Mouse (Mus musculus) hematopoietic stem cell, adult 5-6 weeks (primary cell): ENCODE results near the gene Atp5g1. TPM values are rescaled to one million over a fixed set of nuclear protein-coding genes. Genes with fewer than 3 reads are reported as not detected.
"Not testable (repeated sequence)": the region's sequence is repeated elsewhere in the genome, so short reads cannot be mapped to it uniquely, and the experiment has no call there.

ENCODE experiments used
- ATAC-seq, 2 experiments: fragments of 125-278 bp in 1 of 2; replicated peaks in 1 of 2; 2 replicates each; pipeline ENCODE4 v1.8.0; 2016 to 2017; ENCODE audit warnings: inconsistent platforms in 2 of 2, mild to moderate bottlenecking in 2 of 2, moderate number of reproducible peaks in 2 of 2, low read depth in 1 of 2, moderate TSS enrichment in 1 of 2; ENCODE audit not compliant: low FRiP score in 2 of 2, poor library complexity in 2 of 2, severe bottlenecking in 2 of 2, insufficient read depth in 1 of 2, low TSS enrichment in 1 of 2
- total RNA-seq: library from RNA; stranded (forward); fragments of 172-1452, 232-1000 nt; gene quantifications from 2 replicates; pipeline ENCODE4 v1.2.3, GENCODE M21; 2017

The Atp5g1 gene
- total RNA-seq, result 23.8 and 56.9 TPM in 2 replicates

- peak; percentile 97 to 98 for ATAC-seq
Observed at GRCm38 (mm10) chr11:96075509-96076220, at the start of gene Atp5g1. TSS of gene Atp5g1 (minus strand) at chr11:96075670.

- peak; percentile 46 to 62; a peak in 3 of 4 replicates for ATAC-seq
Observed at GRCm38 (mm10) chr11:96124052-96124914, 48.8 kb upstream of the Atp5g1 start.

DNA sequence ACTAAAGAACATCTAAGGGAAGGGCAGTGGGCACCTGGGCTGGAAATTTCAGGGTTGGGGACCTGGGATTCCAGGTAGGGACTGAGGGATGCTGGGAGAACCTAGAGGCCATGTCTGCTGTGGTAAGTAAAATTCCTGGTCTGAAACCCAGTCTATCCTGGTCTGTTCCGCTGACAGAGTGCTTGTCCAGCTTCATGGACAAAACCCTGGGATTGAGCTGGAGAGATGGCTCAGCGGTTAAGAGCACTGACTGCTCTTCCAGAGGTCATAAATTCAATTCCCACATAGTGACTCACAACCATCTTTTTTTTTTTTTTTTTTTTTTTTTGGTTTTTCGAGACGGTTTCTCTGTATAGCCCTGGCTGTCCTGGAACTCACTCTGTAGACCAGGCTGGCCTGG, 47.3 kb upstream of the Atp5g1 start:
- ATAC-seq, result not testable (repeated sequence)

GRCm38 (mm10) chr11:96119401-96119800, 43.9 kb upstream of the Atp5g1 start:
- no peak for ATAC-seq

DNA sequence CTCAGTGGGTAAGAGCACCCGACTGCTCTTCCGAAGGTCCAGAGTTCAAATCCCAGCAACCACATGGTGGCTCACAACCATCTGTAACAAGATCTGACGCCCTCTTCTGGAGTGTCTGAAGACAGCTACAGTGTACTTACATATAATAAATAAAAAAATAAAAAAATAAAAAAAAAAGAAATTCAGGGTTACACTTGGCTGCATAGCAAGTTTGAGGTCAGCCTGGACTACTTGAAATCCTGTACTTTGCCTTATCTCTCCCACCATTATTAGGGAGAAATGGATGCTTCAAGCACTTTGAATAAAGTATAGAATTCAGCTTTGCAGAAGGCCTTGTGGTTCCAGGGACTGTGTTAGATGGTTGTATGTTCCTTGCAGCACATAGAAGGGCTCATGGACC, 41.5 kb upstream of the Atp5g1 start:
- ATAC-seq, result not testable (repeated sequence)

- no peak for ATAC-seq
Observed at GRCm38 (mm10) chr11:96116116-96116515, 40.6 kb upstream of the Atp5g1 start.

- ATAC-seq, result no peak
Observed at GRCm38 (mm10) chr11:96115416-96115815, 39.9 kb upstream of the Atp5g1 start.

GRCm38 (mm10) chr11:96114077-96114476, 38.6 kb upstream of the Atp5g1 start:
- no peak for ATAC-seq

- no peak for ATAC-seq
Observed at GRCm38 (mm10) chr11:96111751-96112150, 36.3 kb upstream of the Atp5g1 start, which contains the start of gene Calcoco2. TSS of gene Calcoco2 (minus strand) at chr11:96111964.

GRCm38 (mm10) chr11:96110950-96111349, 35.5 kb upstream of the Atp5g1 start:
- ATAC-seq, result not testable (repeated sequence)

GRCm38 (mm10) chr11:96108376-96108775, 32.9 kb upstream of the Atp5g1 start:
- ATAC-seq, result no peak

DNA sequence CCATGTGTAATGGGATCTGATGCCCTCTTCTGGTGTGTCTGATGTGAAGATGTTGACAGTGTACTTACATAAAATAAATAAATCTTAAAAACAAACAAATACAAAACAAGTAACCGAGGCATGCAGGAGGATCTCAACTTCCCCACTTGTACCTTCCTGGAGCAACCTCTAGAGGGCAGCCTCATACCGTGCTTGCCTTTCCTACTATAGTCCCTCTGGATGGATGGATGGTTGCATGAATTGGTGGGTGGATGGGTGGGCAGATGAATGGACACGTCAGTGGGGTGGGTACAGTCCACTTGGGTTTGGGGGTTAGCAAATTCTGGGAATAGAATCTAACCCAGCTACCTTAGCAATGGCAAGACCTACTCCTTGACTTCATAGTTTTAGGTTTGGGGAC, 17.9 kb upstream of the Atp5g1 start:
- peak; percentile 60 to 73; a peak in 3 of 4 replicates for ATAC-seq

DNA sequence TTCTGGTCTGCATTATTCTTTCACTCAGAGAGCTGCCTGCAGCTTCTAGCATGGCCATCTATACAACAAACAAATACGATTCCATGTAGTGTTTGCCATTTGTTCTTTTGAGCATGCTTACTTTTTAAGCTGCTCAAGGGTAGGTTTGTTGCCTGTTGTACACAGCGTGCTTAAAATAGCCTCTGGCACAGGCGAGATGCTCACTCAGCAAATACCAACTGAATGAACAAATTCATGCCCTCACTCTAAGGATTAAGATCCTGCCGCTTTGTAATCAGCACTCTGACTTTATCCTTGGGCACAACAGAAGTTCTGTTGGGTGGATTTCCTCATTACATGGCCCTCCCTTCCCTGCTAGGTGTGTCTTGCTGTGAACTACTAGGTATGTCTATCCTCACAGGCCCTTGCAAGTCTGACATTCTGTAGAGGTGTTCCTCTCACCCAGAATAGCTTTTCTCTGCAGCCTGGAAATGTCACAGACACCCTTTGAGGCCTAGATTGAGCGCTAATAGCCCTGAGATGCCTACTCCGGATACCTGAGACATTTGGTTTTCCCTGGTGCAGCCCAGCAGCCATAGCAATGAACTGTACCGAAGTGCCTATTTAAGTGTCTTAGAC, 17.3 kb upstream of the Atp5g1 start:
- ATAC-seq, result no peak

GRCm38 (mm10) chr11:96091073-96091472, 15.6 kb upstream of the Atp5g1 start:
- ATAC-seq, result no peak

DNA sequence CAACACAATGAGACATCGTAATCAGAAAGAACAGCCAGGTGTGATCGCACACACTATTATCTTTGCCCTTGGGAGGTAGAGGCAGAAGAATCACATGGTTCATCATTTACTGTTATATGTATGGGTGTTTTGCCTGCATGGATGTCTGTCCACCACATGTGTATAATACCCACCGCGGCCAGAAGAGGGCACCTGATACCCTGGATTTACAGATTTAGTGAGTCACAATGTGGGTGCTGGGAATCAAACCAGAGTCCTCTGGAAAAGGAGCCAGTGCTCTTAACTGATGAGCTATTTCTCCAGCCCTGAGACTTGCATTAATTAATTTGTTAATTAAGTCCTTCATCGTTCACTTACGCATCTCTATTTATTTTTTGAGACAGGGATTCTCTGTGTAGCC, 12.5 kb upstream of the Atp5g1 start:
- ATAC-seq, result no peak

GRCm38 (mm10) chr11:96082682-96083081, 7.2 kb upstream of the Atp5g1 start:
- ATAC-seq, result no peak

DNA sequence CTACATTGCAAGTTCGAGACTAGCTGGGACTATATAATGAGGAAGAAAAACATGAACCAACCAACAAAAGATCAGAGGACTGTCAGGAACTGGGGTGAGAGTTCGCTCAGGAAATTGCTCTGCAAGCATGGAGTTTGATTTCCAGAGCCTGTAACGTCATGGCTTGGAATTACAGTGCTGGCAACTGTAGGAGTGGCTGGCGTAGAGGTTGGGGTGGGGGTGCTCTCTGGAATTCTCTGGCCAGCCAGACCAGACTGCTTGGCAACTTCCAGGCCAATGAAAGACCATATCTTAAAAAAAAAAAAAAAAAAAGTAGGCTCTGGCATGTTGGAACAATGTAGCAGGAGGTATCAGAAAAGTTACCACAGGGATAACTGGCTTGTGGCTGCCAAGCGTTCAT, 5.3 kb upstream of the Atp5g1 start:
- ATAC-seq, result no peak
